Mouse (Mus musculus) monocyte, adult 2 months (primary cell): Measurements from ENCODE around the gene Thsd4.
"Not testable (repeated sequence)": the region's sequence is repeated elsewhere in the genome, so short reads cannot be mapped to it uniquely, and the experiment has no call there.

ENCODE experiments used
- DNase-seq, 2 experiments: peaks; one replicate each; pipeline ENCODE4 v3.0.0; 2022; ENCODE audit warnings: low spot score in 2 of 2, low read depth in 1 of 2

Gene Thsd4

DNA sequence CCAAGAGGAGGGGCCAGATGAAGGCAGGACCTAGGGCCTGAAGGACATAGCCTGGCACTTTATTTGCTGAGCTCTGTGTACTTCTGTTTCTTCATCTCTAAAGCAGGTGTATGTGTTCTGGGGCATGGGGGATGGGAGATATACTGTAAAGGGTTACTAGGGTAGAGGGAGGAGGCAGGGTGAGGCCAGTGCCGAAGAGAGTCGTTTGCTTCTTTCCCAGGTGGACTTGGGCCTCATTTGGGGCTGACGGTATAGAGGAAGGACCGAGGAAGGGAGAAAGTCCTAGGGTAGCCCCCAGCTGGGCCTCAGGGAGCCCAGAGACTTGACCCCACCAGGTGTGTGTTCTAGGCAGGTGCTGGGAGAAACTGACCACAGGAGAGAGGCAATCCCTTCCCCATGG is 569.9 kb downstream of the Thsd4 start:
- no peak for DNase-seq

DNA sequence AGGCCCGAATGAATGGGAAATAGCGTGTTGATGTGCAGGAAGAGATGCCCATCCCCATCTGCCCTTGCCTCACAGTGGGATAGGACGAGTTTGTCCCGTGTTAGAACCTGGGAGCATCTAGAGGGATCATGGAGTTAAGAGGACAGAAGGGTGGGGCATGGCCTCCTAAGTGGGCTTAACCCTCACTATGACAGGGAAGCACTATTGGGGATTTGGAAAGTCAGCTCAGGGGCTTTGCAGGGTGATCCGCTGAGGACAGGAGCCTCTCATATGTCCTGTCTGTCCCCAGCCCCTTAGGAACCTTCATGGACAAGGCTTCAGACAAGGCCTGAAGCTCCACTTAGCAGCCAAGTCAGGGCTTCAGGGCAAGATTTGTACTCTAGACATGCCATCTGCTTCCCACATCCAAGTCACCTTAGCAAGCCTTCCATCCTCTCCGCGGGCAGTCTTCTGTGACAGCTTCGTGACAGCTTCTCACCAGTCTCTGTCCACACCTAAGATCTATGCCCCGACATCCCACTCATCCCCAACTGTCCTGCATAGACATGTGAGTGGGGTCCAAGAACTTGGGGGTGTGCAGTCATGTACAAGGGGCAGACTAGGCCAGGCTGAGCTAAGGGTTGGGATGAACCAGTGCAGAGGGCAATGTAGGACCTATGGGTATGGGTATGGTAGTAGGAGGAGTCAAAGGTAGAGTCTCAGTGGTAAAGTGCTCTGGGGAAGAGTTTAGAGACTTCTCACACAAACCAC is 570.7 kb downstream of the Thsd4 start:
- DNase-seq: no peak

DNA sequence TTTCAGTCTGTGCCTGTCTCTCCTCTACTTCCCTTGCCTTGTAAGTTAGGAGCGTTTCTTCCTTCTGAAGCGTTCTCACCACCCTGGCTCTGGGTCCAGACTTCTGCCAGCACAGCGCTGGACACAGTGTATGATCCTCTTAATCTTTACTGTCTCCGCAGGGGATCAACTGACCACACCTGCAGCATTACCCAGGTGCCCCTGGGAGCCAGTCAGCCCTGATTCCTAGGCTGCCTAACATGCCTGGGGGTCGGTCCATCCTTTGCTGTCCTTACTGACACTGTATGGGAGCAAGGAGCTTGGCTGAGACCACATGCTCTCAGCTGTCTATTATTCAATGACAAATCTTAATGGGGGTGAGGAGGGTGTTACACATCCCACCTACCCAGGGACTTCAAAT is 571.9 kb downstream of the Thsd4 start:
- no peak for DNase-seq

DNA sequence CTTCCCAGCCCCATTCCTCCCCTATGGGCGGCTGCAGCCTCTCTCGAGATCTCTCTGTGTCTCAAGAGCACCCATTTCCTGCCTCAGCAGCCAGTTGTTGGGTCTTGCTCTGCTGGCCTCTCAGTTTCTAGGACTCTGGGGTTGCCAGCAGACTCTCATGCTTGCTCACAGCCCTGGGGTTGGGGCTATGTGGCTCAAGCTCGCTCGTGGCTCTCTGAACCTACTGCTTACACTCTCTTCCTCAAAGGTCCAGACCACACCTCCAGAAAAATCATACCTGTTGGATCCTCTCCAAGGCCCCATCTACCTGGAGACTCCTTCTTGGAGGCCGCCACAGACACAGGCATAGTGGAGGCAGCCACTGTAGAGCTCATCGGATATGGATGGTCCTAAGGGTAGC is 572.3 kb downstream of the Thsd4 start:
- no peak for DNase-seq

DNA sequence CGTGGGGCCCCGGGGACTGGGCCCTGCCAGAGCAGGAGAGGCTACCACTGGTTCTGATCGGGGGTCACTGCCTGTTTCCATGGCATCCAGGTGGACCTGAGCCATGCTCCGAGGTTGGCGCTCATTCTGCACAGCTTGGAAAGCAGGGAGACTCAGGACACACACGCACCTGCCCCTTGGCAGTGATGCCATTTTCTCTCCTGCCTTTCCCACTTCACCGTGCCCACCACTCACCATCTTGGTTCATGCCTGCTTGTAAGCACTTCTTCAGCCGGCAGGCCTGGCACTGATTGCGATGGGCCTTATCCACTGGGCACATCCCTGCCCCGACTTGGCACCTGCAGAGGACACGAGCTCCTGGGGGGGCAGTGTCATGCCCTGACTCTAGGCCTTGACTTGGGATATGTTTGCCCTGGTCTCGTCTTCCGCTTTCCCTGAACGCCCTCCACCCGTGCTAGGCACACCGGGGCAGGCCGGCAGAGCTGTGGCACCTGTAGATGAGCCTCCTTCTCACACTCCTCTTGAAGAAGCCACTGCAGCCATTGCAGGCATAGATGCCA is 573.1 kb downstream of the Thsd4 start:
- DNase-seq: no peak

DNA sequence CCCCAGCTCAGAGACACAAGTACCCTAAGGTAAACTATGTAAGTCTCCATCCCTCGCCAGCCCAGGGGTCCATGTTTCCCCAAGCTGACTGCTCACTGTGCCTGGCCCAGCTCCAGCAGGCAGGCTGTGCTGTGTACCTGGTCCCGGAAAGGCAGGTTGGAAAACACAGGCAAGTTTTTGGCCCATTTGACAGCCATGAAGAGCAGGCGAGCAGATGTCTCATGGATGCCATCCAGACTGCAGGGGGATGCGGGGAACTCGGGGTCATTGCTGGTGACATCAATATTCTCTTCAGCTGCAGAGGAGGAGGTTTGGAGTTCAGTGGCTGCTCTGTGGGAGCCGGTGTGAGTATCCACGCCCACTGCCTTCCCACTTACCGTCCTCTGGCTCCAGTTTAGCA is 573.6 kb downstream of the Thsd4 start:
- DNase-seq: no peak

DNA sequence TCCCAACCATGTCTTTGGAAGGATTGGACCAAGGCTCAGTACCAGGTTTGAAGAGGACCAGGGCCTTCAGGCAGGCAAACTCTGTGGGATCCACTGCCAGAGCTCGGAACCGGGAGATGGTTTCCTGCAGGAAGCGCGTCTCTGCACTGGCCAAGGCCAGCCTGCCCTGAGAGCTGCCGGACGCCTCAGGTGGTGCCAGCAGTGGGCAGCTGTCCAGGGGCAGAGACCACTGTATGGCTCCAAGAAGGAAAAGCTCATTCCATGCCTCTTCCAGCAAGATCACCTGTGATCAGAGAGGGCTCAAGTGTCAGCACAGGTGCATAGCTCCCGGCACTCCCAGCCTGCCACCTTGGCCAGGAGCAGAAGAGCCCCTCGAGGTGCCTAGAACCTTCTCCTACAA is 574.6 kb downstream of the Thsd4 start:
- DNase-seq: no peak

DNA sequence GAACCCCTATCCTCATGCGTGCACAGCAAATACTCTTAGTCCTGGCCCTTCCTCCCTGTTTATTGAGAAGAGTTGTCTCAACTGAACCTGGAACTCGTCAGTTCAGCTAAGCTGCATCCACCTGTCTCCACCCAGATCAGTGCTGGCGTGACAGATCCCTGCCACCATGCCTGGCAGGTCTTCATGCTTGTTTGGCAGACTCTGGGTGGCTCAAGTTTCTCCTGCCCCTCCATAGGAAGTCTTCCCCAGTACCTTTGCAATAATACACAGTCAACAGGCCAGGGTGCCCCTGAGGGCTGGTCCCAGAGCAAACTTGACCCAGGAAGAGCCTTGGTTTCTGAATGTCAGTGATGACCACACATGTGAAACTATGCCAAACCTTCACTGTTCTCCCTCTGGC is 576.6 kb downstream of the Thsd4 start:
- no peak for DNase-seq

DNA sequence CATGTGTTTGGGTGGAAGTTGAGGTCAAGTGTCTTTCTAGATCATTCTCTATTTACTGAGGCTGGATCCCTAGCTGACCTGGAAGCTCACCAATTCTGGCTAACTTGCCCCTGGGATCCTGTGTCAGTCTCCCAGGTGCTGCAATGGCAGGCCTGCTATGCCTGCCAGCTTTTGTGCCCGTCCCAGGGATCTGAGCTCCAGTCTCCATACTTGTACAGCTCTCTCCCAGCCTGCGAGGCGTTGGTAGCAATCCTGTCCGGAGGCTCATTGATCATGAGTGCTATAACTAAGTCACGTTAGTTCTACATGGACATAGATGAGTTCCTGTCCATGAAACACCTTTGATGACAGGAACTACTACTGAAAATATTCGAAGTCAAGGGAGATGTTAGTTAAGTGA is 578.0 kb downstream of the Thsd4 start:
- no peak for DNase-seq

DNA sequence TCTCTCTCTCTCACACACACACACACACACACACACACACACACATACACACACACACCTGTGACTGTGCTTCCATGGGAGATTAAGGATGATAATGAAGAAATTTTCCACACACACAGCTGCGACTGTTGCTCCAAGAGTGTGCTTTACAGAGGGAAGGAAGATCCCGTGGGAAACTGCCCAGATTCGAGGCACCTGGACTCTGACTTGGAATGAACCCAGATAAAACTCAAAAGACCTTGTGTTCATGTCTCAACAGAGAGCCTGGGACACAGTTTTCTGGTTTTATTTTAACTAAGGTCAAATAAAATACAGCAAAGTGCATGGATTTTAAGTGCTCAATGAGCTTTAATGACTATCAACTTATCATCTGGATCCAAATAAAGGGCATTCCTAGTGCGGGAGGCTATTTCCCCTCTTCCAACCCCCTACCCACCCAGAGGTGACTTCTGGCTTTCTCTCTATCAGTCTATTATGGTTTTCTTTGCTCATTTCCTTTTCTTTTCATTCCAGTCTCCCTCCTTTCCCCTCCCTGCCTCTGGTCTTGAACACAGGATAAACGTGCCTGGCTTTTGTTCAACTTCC is 579.3 kb downstream of the Thsd4 start:
- no peak for DNase-seq

DNA sequence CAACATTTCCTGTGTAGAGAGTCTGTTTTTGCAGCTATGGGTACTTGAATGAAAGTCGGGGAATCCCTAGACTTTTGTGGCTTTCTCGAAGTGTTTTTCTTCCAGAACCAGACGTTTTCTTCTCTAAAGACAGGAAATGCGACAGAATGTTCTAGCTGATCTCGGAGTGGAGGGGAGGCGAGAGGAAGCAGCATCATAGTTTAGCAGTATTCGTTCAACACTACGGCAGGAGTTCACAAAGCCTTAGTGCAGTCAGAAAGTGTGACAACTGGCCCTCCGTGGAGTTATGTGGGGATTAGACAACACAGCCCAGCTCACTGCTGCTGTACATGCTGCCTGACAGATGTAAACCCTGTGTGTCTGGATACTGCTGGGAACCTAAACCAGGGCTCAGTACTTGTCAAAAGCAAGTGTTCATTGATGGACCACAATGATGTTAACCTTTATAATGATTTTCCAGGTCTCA is 579.9 kb downstream of the Thsd4 start:
- no peak for DNase-seq

DNA sequence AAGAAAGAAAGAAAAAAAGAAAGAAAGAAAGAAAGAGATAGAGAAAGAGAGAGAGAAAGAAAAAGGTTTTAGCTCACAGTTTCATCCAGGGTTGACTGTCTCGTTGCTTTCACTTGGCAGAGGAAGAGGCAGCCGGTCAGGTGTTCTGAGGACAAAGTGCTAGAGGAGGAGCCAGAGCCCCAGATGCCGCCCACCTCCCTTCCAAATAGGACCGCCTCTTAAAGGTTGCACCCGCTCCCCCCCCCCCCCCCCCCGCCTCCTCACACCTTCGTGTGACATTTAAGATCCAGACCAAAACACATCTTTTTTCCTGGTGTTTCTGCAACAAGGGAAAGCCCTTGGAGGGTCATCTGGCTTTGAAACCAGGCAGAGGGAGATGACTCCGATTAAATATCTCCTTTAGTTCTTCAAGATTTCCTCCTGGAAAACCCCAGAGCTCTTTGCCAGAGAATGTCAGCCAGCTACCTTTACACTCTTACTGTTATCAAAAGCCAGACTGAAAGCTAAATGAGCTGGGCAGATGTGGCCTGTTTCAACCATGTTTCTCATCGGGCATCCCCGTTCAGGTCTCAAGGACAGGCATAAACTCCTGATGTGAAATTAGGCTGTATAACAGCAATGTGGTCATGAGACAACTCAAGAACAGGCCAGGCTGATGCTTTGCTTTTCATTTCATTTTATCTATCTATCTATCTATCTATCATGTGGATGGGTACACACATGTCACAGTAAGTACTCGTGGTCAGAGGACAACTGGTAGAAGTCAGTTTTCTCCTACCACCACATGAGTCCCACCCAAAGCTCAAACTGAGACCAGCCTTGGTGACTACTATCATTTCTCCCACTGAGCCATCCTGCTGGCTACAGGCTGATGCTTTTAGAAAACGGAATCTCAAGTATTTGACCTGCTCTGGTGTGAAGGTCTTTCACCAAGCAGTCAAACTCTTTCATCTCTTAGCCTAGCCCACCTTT is 580.6 kb downstream of the Thsd4 start:
- DNase-seq: no peak

DNA sequence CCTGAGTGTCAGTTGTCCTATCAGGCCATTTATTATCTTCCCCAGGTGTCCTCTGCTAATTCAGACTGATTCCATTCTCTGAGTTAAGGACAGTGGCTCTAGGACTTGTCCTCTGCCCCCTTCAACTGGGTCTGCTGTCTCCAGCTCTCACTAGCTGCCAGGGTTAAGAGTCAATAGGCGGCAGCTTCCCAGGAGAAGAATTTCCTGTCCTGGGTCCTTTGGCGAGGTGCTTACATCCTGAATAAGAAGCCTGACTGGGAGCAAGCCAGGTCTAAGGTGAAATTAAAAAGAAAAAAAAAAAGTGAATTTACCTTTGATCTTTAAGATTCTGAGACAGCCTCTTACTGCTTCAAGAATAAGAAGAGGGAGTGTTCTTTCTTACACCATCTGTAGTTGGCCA is 582.2 kb downstream of the Thsd4 start:
- DNase-seq: no peak

DNA sequence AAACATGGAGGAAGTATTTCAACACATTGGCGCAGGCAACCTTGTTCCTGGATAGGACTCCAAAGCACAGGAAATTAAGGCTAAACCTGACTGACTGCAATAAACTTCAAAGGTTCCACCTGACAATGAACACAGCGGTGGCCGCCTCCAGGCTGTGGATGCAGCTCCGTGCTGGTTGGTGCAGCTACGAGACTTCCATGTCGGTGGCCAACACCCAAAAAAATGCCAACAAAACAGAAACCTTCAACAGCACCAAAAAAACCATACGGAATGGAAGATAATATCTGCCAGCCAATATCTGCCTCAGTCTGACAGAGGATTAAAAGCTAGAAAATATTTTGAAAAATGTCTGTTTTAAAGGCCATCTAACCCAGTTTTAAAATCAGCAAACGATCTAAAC is 583.3 kb downstream of the Thsd4 start:
- no peak for DNase-seq

DNA sequence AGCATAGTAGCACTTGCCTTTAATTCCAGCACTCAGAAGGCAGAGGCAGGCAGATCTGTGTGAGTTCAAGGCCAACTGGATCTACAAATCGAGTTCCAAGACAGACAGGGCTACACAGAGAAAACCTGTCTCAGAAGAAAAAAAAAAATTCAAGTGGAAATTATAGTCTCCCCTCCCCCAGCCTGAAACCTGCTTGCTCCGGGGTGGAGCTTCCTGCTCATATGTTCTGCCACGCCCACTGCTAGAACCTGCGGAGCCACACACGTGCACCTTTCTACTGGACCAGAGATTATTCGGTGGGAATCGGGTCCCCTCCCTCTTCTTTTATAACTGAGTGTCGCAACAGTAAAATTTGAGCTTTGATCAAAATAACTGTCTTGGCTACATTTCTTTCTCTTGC is 586.0 kb downstream of the Thsd4 start:
- DNase-seq: not testable (repeated sequence)

DNA sequence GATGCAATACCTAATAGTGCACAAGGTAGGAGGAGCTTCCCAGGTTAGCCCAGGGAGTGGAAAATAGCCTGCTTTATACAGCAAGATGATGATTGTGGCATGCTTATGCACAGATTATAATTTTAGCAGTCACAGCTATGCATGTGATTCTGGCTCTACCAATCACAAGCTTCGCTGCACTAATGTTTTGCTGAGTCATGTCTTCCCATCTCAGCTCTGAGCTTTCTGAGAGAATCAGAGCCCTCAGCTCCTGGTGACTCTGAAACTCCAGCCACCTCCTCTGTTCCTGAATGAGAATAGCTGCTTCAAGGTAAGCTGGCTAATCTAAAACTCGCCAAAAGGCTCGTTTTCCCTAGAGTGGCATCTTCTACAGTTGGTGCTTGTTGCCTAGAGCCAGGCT is 591.6 kb downstream of the Thsd4 start:
- DNase-seq: no peak
